Mouse (Mus musculus): ENCODE measurements around the gene Pcyt1a.

GRCm38 (mm10) chr16:32469404-32470105, 38.8 kb downstream of the Pcyt1a start:
- no peak for TF ChIP-seq CTCF (IDR thresholded peaks at IDR 0.05; ENCODE audit: low read depth, low read length)
- no peak for TF ChIP-seq GATA1 (IDR thresholded peaks at IDR 0.05; ENCODE audit: borderline replicate concordance, low read length)
- TF ChIP-seq POLR2AphosphoS5 (IDR thresholded peaks at IDR 0.05; ENCODE audit: insufficient replicate concordance, low read depth, low read length): no peak
- no peak for TF ChIP-seq TAL1 (conservative IDR thresholded peaks at IDR 0.05; ENCODE audit: low read depth, low read length)
- TF ChIP-seq GATA2 (IDR thresholded peaks at IDR 0.05; ENCODE audit: borderline replicate concordance, low read depth, low read length): no peak

Data from G1E (cell line).